Mouse (Mus musculus): ENCODE measurements around the gene Ndufaf2.

- no peak for TF ChIP-seq ZNF384 (IDR thresholded peaks at IDR 0.05; ENCODE audit: low read depth, low read length)
- no peak for TF ChIP-seq MAFK (IDR thresholded peaks at IDR 0.05; ENCODE audit: insufficient read depth, low read depth, low read length)
These were observed 114.8 kb downstream of the Ndufaf2 start for GRCm38 (mm10) chr13:108043431-108044221.
